Mouse (Mus musculus): ENCODE data around the gene Bet1. TPM values are rescaled to one million over a fixed set of nuclear protein-coding genes. Genes with fewer than 3 reads are reported as not detected.

The Bet1 gene
- 45.9 and 57.3 TPM in 2 replicates for polyA plus RNA-seq (2016; fragmentation: Nextera tagmentation; extraction: Ambion mirVana)

- H3K27me3 ChIP-seq (ENCODE audit: insufficient read depth, poor library complexity, severe bottlenecking): no peaks in the 10 kb centered on the region
- no peaks in the 10 kb centered on the region for H3K9me3 ChIP-seq
- DNase-seq (ENCODE audit: low spot score): peak; percentile 95
- WGBS: under 1% methylated on average over 24 of the region's 24 CpGs
- no peaks in the 10 kb centered on the region for H3K36me3 ChIP-seq
- peak within 1 kb of the TSS; percentile 91 for H3K27ac ChIP-seq
- peak within 1 kb of the TSS; percentile 93 for H3K4me3 ChIP-seq
- H3K4me1 ChIP-seq: peaks cover 3% of the 10 kb centered on the region; the same call in 1 of the 2 replicates
Observed at GRCm38 (mm10) chr6:4086663-4087454, at the start of gene Bet1. TSS of gene Bet1 (minus strand) at chr6:4086972.

- Histone ChIP-seq H3K4me3 (no peak overlapping the region), H3K27me3 (ENCODE audit: insufficient read depth, poor library complexity, severe bottlenecking) (no peaks in the 10 kb centered on the region), H3K4me1 (no peaks in the 10 kb centered on the region), H3K27ac (no peak overlapping the region), H3K9me3 (no peaks in the 10 kb centered on the region), H3K36me3 (no peaks in the 10 kb centered on the region)
- WGBS: 55% methylated on average over 7 of the region's 7 CpGs
- no peak for DNase-seq (ENCODE audit: low spot score)
Observed at GRCm38 (mm10) chr6:4132239-4132638, 45.5 kb upstream of the Bet1 start.

GRCm38 (mm10) chr6:4131149-4131548, 44.4 kb upstream of the Bet1 start:
- no peaks in the 10 kb centered on the region for H3K9me3 ChIP-seq
- no peaks in the 10 kb centered on the region for H3K36me3 ChIP-seq
- DNase-seq (ENCODE audit: low spot score): no peak
- no peaks in the 10 kb centered on the region for H3K4me1 ChIP-seq
- H3K4me3 ChIP-seq: no peak overlapping the region
- no peaks in the 10 kb centered on the region for H3K27me3 ChIP-seq (ENCODE audit: insufficient read depth, poor library complexity, severe bottlenecking)
- no peak overlapping the region for H3K27ac ChIP-seq
- 63% methylated on average over 2 of the region's 2 CpGs for WGBS

GRCm38 (mm10) chr6:4118611-4119010, 31.8 kb upstream of the Bet1 start:
- Histone ChIP-seq H3K27ac (no peak overlapping the region), H3K9me3 (no peaks in the 10 kb centered on the region), H3K4me3 (no peak overlapping the region), H3K36me3 (no peaks in the 10 kb centered on the region), H3K4me1 (no peaks in the 10 kb centered on the region), H3K27me3 (ENCODE audit: insufficient read depth, poor library complexity, severe bottlenecking) (no peaks in the 10 kb centered on the region)
- DNase-seq (ENCODE audit: low spot score): no peak
- WGBS: 72% methylated on average over 1 of the region's 1 CpGs

- Histone ChIP-seq H3K4me1 (peaks cover 3% of the 10 kb centered on the region; the same call in 1 of the 2 replicates), H3K27me3 (ENCODE audit: insufficient read depth, poor library complexity, severe bottlenecking) (no peaks in the 10 kb centered on the region), H3K36me3 (no peaks in the 10 kb centered on the region), H3K4me3 (no peak overlapping the region), H3K27ac (no peak overlapping the region), H3K9me3 (no peaks in the 10 kb centered on the region)
- 82% methylated on average over 2 of the region's 2 CpGs for WGBS
- no peak for DNase-seq (ENCODE audit: low spot score)
Observed at GRCm38 (mm10) chr6:4090423-4090822, 3.7 kb upstream of the Bet1 start.

- H3K9me3 ChIP-seq: no peaks in the 10 kb centered on the region
- H3K27ac ChIP-seq: no peak overlapping the region
- H3K4me3 ChIP-seq: no peak overlapping the region
- 85% methylated on average over 6 of the region's 6 CpGs for WGBS
- H3K4me1 ChIP-seq: no peaks in the 10 kb centered on the region
- no peaks in the 10 kb centered on the region for H3K27me3 ChIP-seq (ENCODE audit: insufficient read depth, poor library complexity, severe bottlenecking)
- H3K36me3 ChIP-seq: no peaks in the 10 kb centered on the region
- no peak for DNase-seq (ENCODE audit: low spot score)
Observed at GRCm38 (mm10) chr6:4072281-4072680, 14.5 kb downstream of the Bet1 start.

- no peaks in the 10 kb centered on the region for H3K36me3 ChIP-seq
- H3K4me3 ChIP-seq: no peak overlapping the region
- DNase-seq (ENCODE audit: low spot score): no peak
- no peak overlapping the region for H3K27ac ChIP-seq
- H3K4me1 ChIP-seq: no peaks in the 10 kb centered on the region
- H3K9me3 ChIP-seq: no peaks in the 10 kb centered on the region
- no peaks in the 10 kb centered on the region for H3K27me3 ChIP-seq (ENCODE audit: insufficient read depth, poor library complexity, severe bottlenecking)
Observed at GRCm38 (mm10) chr6:4069714-4070113, 17.1 kb downstream of the Bet1 start.

GRCm38 (mm10) chr6:4054387-4054786, 32.4 kb downstream of the Bet1 start:
- 89% methylated on average over 4 of the region's 4 CpGs for WGBS

GRCm38 (mm10) chr6:4052843-4053242, 33.9 kb downstream of the Bet1 start:
- Histone ChIP-seq H3K27me3 (ENCODE audit: insufficient read depth, poor library complexity, severe bottlenecking) (no peaks in the 10 kb centered on the region), H3K27ac (no peak overlapping the region), H3K9me3 (no peaks in the 10 kb centered on the region), H3K4me3 (no peak overlapping the region), H3K36me3 (no peaks in the 10 kb centered on the region), H3K4me1 (no peaks in the 10 kb centered on the region)
- no peak for DNase-seq (ENCODE audit: low spot score)
- 38% methylated on average over 1 of the region's 1 CpGs for WGBS

More at GRCm38 (mm10) chr6:4054387-4054786, 32.4 kb downstream of the Bet1 start:
- no peak overlapping the region for H3K27ac ChIP-seq
- H3K36me3 ChIP-seq: no peaks in the 10 kb centered on the region
- H3K9me3 ChIP-seq: no peaks in the 10 kb centered on the region
- H3K27me3 ChIP-seq (ENCODE audit: insufficient read depth, poor library complexity, severe bottlenecking): no peaks in the 10 kb centered on the region
- H3K4me3 ChIP-seq: no peak overlapping the region
- no peaks in the 10 kb centered on the region for H3K4me1 ChIP-seq
- no peak for DNase-seq (ENCODE audit: low spot score)

GRCm38 (mm10) chr6:4047200-4047599, 39.6 kb downstream of the Bet1 start:
- no peaks in the 10 kb centered on the region for H3K27me3 ChIP-seq (ENCODE audit: insufficient read depth, poor library complexity, severe bottlenecking)
- H3K36me3 ChIP-seq: no peaks in the 10 kb centered on the region
- no peak overlapping the region for H3K27ac ChIP-seq
- no peak for DNase-seq (ENCODE audit: low spot score)
- H3K4me3 ChIP-seq: no peak overlapping the region
- no peaks in the 10 kb centered on the region for H3K9me3 ChIP-seq
- no peaks in the 10 kb centered on the region for H3K4me1 ChIP-seq
- WGBS: 84% methylated on average over 1 of the region's 1 CpGs

- no peak for DNase-seq (ENCODE audit: low spot score)
- Histone ChIP-seq H3K36me3 (no peaks in the 10 kb centered on the region), H3K27me3 (ENCODE audit: insufficient read depth, poor library complexity, severe bottlenecking) (no peaks in the 10 kb centered on the region), H3K9me3 (no peaks in the 10 kb centered on the region), H3K4me3 (no peak overlapping the region), H3K27ac (no peak overlapping the region), H3K4me1 (no peaks in the 10 kb centered on the region)
- WGBS: 55% methylated on average over 1 of the region's 1 CpGs
Observed at GRCm38 (mm10) chr6:4041821-4042220, 45.0 kb downstream of the Bet1 start.

- Histone ChIP-seq H3K9me3 (no peaks in the 10 kb centered on the region), H3K27ac (no peak overlapping the region), H3K27me3 (ENCODE audit: insufficient read depth, poor library complexity, severe bottlenecking) (no peaks in the 10 kb centered on the region), H3K4me1 (no peaks in the 10 kb centered on the region), H3K4me3 (no peak overlapping the region), H3K36me3 (no peaks in the 10 kb centered on the region)
- no peak for DNase-seq (ENCODE audit: low spot score)
- 74% methylated on average over 3 of the region's 3 CpGs for WGBS
Observed at GRCm38 (mm10) chr6:4030956-4031355, 55.8 kb downstream of the Bet1 start.
